ENCODE assay signal across 17 mouse cellular contexts in genomic region chr6:100780421-100780820, GRCm38 (mm10). TPM values are rescaled to one million over a fixed set of nuclear protein-coding genes. Genes with fewer than 3 reads are reported as not detected.
DNase-seq lines count a peak whose midpoint lies in the region; ATAC-seq lines count a peak whose summit lies in the region.
"Had no signal": no experiment of that assay in that cellular context is flagged by ENCODE, and none has a peak within 500 bp of the region (broad histone marks: within the 10 kb centered on the region; RNA-seq: fewer than 3 reads in every experiment).

No protein-coding gene starts in this region.

- no peak overlapping the region for H3K4me2 ChIP-seq in forebrain, embryonic 13.5 days
- no peak overlapping the region for H3K4me2 ChIP-seq in kidney, embryonic 14.5 days (replicated peaks; ENCODE audit: low read depth, low read length)
- H3K4me2 ChIP-seq in embryonic facial prominence, embryonic 14.5 days (ENCODE audit: low read depth, low read length) = no peak overlapping the region
- H3K4me2 ChIP-seq in forebrain, embryonic 11.5 days (ENCODE audit: low read depth, low read length, severe bottlenecking) = no peak overlapping the region
- H3K4me2 ChIP-seq: heart, embryonic 13.5 days; liver, embryonic 11.5 days; midbrain, embryonic 12.5 days had no signal

- H3K36me3 ChIP-seq in forebrain, embryonic 10.5 days (replicated peaks) = no peaks in the 10 kb centered on the region
- H3K36me3 ChIP-seq in forebrain, embryonic 13.5 days (ENCODE audit: poor library complexity, severe bottlenecking) = no peaks in the 10 kb centered on the region
- H3K36me3 ChIP-seq in kidney, embryonic 14.5 days (ENCODE audit: control insufficient read depth, insufficient read depth, low read length) = no peaks in the 10 kb centered on the region
- peaks cover 22% of the 10 kb centered on the region; the same call in 1 of the 2 replicates for H3K36me3 ChIP-seq in embryonic facial prominence, embryonic 14.5 days (ENCODE audit: control insufficient read depth, insufficient read depth, low read length)
- H3K36me3 ChIP-seq in forebrain, embryonic 11.5 days (ENCODE audit: control insufficient read depth, insufficient read depth, low read length) = no peaks in the 10 kb centered on the region
- H3K36me3 ChIP-seq: midbrain, embryonic 12.5 days had no signal

- no peak for ATAC-seq in forebrain, embryonic 13.5 days
- no peak for ATAC-seq in kidney, embryonic 14.5 days (ENCODE audit: low FRiP score, low TSS enrichment)
- 0 out of 2 replicates have a peak, but pooled peaks have one; percentile 15 for ATAC-seq in embryonic facial prominence, embryonic 14.5 days (ENCODE audit: low read depth)
- no peak for ATAC-seq in forebrain, embryonic 11.5 days (replicated peaks; ENCODE audit: low FRiP score)
- ATAC-seq: hindbrain, postnatal 0 days; Patski had no signal

- H3K9me3 ChIP-seq in forebrain, embryonic 10.5 days = no peaks in the 10 kb centered on the region; the same call in 1 of the 2 replicates
- no peaks in the 10 kb centered on the region for H3K9me3 ChIP-seq in forebrain, embryonic 13.5 days (replicated peaks)
- no peaks in the 10 kb centered on the region for H3K9me3 ChIP-seq in kidney, embryonic 14.5 days (ENCODE audit: control insufficient read depth, low read length)
- no peaks in the 10 kb centered on the region; the same call in 1 of the 2 replicates for H3K9me3 ChIP-seq in embryonic facial prominence, embryonic 14.5 days (ENCODE audit: control insufficient read depth, low read length)
- no peaks in the 10 kb centered on the region for H3K9me3 ChIP-seq in forebrain, embryonic 11.5 days (ENCODE audit: control insufficient read depth, low read length)
- H3K9me3 ChIP-seq: midbrain, embryonic 12.5 days had no signal

- H3K27ac ChIP-seq in forebrain, embryonic 10.5 days = 0 out of 2 replicates have a peak overlapping the region, but pooled peaks have one; percentile 1
- H3K27ac ChIP-seq in forebrain, embryonic 13.5 days = no peak overlapping the region
- no peak overlapping the region for H3K27ac ChIP-seq in kidney, embryonic 14.5 days (ENCODE audit: low read depth, low read length)
- H3K27ac ChIP-seq in embryonic facial prominence, embryonic 14.5 days (replicated peaks; ENCODE audit: low read depth, low read length) = no peak overlapping the region
- no peak overlapping the region for H3K27ac ChIP-seq in forebrain, embryonic 11.5 days (ENCODE audit: low read depth, low read length)
- H3K27ac ChIP-seq: heart, embryonic 13.5 days; hindbrain, postnatal 0 days; midbrain, embryonic 12.5 days had no signal

- no peak overlapping the region for H3K9ac ChIP-seq in forebrain, embryonic 13.5 days
- H3K9ac ChIP-seq in kidney, embryonic 14.5 days (ENCODE audit: low read depth, low read length) = no peak overlapping the region
- H3K9ac ChIP-seq in embryonic facial prominence, embryonic 14.5 days (ENCODE audit: low read depth, low read length) = no peak overlapping the region
- H3K9ac ChIP-seq in forebrain, embryonic 11.5 days (ENCODE audit: low read length) = no peak overlapping the region
- H3K9ac ChIP-seq: heart, embryonic 13.5 days; midbrain, embryonic 12.5 days had no signal

- no peak for DNase-seq in forebrain, embryonic 10.5 days (ENCODE audit: extremely low spot score, low spot score)
- peak; percentile 26 for DNase-seq in kidney, postnatal 10 days
- DNase-seq in embryonic facial prominence, embryonic 14.5 days (ENCODE audit: low spot score) = peak; percentile 45
- DNase-seq in skeletal muscle tissue, adult 2 months (ENCODE audit: low read depth, low spot score) = peak; percentile 30
- DNase-seq in adrenal gland, adult (ENCODE audit: inconsistent age in 2 of 2, low spot score in 1 of 2) = no peak
- DNase-seq in forebrain, embryonic 11.5 days (ENCODE audit: low spot score) = no peak
- DNase-seq: cerebellum, postnatal 10 days; kidney, adult 9 months; lung, postnatal 14 days; right cerebral cortex, postnatal 4 days had no signal

- no peaks in the 10 kb centered on the region for H3K27me3 ChIP-seq in forebrain, embryonic 10.5 days (ENCODE audit: poor library complexity, severe bottlenecking)
- no peaks in the 10 kb centered on the region for H3K27me3 ChIP-seq in forebrain, embryonic 13.5 days
- no peaks in the 10 kb centered on the region for H3K27me3 ChIP-seq in kidney, embryonic 14.5 days (ENCODE audit: control insufficient read depth, insufficient read depth, low read length)
- no peaks in the 10 kb centered on the region for H3K27me3 ChIP-seq in embryonic facial prominence, embryonic 14.5 days (replicated peaks; ENCODE audit: control insufficient read depth, insufficient read depth, low read length)
- H3K27me3 ChIP-seq in forebrain, embryonic 11.5 days (ENCODE audit: control insufficient read depth, insufficient read depth, low read length) = no peaks in the 10 kb centered on the region
- H3K27me3 ChIP-seq: heart, embryonic 13.5 days; midbrain, embryonic 12.5 days; Patski had no signal

- H3K4me3 ChIP-seq in forebrain, embryonic 10.5 days = no peak overlapping the region
- no peak overlapping the region for H3K4me3 ChIP-seq in forebrain, embryonic 13.5 days
- no peak overlapping the region for H3K4me3 ChIP-seq in kidney, embryonic 14.5 days (ENCODE audit: low read length)
- H3K4me3 ChIP-seq in embryonic facial prominence, embryonic 14.5 days (ENCODE audit: low read depth, low read length) = no peak overlapping the region
- H3K4me3 ChIP-seq in forebrain, embryonic 11.5 days (ENCODE audit: low read depth, low read length) = no peak overlapping the region
- H3K4me3 ChIP-seq: heart, embryonic 13.5 days; midbrain, embryonic 12.5 days had no signal

- 52% methylated on average over 4 of the region's 4 CpGs for WGBS in forebrain, embryonic 10.5 days
- WGBS in forebrain, embryonic 13.5 days = 35% methylated on average over 4 of the region's 4 CpGs
- WGBS in kidney, embryonic 14.5 days = 9% methylated on average over 4 of the region's 4 CpGs
- WGBS in embryonic facial prominence, embryonic 14.5 days = 19% methylated on average over 4 of the region's 4 CpGs
- 42% methylated on average over 4 of the region's 4 CpGs for WGBS in forebrain, embryonic 11.5 days

- peaks cover 7% of the 10 kb centered on the region for H3K4me1 ChIP-seq in forebrain, embryonic 10.5 days
- no peaks in the 10 kb centered on the region for H3K4me1 ChIP-seq in forebrain, embryonic 13.5 days
- H3K4me1 ChIP-seq in kidney, embryonic 14.5 days (ENCODE audit: control insufficient read depth, insufficient read depth, low read length) = peaks cover 7% of the 10 kb centered on the region
- H3K4me1 ChIP-seq in embryonic facial prominence, embryonic 14.5 days (ENCODE audit: control insufficient read depth, insufficient read depth, low read length) = 0 out of 2 replicates have a peak, but pooled peaks cover 11% of the 10 kb centered on the region
- no peaks in the 10 kb centered on the region for H3K4me1 ChIP-seq in forebrain, embryonic 11.5 days (replicated peaks; ENCODE audit: control insufficient read depth, insufficient read depth, low read length)
- H3K4me1 ChIP-seq: heart, embryonic 13.5 days had no signal

RNA-seq across cellular contexts. Expression of gene Ppp4r2, which starts 53.0 kb away (rescaled TPM):
- polyA plus RNA-seq in forebrain, embryonic 10.5 days (2016; fragmentation: Nextera tagmentation; extraction: Ambion mirVana) = 24.4 and 24.7 TPM in 2 replicates
- polyA plus RNA-seq in forebrain, embryonic 13.5 days (2015; fragmentation: Nextera tagmentation; extraction: Ambion mirVana) = 26.9 and 27.4 TPM in 2 replicates
- polyA plus RNA-seq in kidney, embryonic 14.5 days (2014; fragmentation: Nextera tagmentation; extraction: Ambion mirVana) = 33.1 and 42.1 TPM in 2 replicates
- 29.5 and 30.4 TPM in 2 replicates for polyA plus RNA-seq in embryonic facial prominence, embryonic 14.5 days (2014; fragmentation: Nextera tagmentation; extraction: Ambion mirVana)
- polyA plus RNA-seq in forebrain, embryonic 11.5 days (2014; fragmentation: Nextera tagmentation; extraction: Ambion mirVana) = 37.6 and 40.3 TPM in 2 replicates

Comparison
In these comparisons a context has a peak if more than half of its experiments do, and no peak if none do; other contexts are left out.
1. DNase-seq: peak in kidney, postnatal 10 days (single experiment), embryonic facial prominence, embryonic 14.5 days (single experiment) and skeletal muscle tissue, adult 2 months (single experiment); none in forebrain, embryonic 10.5 days (single experiment), adrenal gland, adult (0 of 2) and forebrain, embryonic 11.5 days (single experiment).